Mouse (Mus musculus): ENCODE data around the gene Osgep. TPM values are rescaled to one million over a fixed set of nuclear protein-coding genes. Genes with fewer than 3 reads are reported as not detected.
A peak's percentile ranks its signal among the peaks of the same experiment; 100 is the strongest.
"Not testable (repeated sequence)": the region's sequence is repeated elsewhere in the genome, so short reads cannot be mapped to it uniquely, and the experiment has no call there.

Osgep gene
- polyA plus RNA-seq, 1 experiment from 2014 or later, result 54.3 TPM

DNA sequence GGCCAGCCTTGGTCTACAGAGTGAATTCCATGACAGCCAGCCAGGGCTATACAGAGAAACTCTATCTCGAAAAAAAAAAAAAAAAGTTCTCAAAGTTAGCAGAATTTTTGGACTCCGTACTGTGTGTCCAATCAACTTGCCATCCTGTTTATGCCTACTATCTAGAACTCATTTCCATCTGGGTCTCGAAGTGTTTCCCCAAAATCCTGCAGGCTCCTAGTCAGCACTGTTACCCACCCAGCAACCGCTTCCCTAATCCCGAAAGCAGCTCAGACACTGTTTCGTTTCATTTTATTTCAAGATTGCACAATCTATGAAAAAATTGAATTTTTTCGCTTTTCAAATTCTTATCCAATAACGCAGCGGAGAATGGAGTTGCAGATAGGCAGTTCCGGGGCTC is 30.8 kb upstream of the Osgep start:
- POLR2A ChIA-PET, result no interaction called here
- in situ Hi-C loops (cut with MboI; ENCODE audit: low pct_unique_long_range_greater_than_20kb), result no loop called here
- CTCF ChIA-PET, result no interaction called here
- no peaks in the 10 kb centered on the region for H3K27me3 ChIP-seq
- ATAC-seq, result no peak
- TF ChIP-seq CTCF (IDR thresholded peaks at IDR 0.05), result no peak
- DNase-seq (ENCODE audit: low read depth, low spot score), result no peak

- H3K27me3 ChIP-seq; DNase-seq (ENCODE audit: low read depth, low spot score); in situ Hi-C loops (cut with MboI; ENCODE audit: low pct_unique_long_range_greater_than_20kb); POLR2A ChIA-PET; ATAC-seq; CTCF ChIA-PET: not testable (repeated sequence)
These were observed 20.8 kb upstream of the Osgep start for GRCm38 (mm10) chr14:50945526-50945925.

- CTCF ChIA-PET; DNase-seq (ENCODE audit: low read depth, low spot score); in situ Hi-C loops (cut with MboI; ENCODE audit: low pct_unique_long_range_greater_than_20kb); POLR2A ChIA-PET; ATAC-seq; H3K27me3 ChIP-seq: not testable (repeated sequence)
These were observed 20.4 kb upstream of the Osgep start for GRCm38 (mm10) chr14:50945081-50945480.

DNA sequence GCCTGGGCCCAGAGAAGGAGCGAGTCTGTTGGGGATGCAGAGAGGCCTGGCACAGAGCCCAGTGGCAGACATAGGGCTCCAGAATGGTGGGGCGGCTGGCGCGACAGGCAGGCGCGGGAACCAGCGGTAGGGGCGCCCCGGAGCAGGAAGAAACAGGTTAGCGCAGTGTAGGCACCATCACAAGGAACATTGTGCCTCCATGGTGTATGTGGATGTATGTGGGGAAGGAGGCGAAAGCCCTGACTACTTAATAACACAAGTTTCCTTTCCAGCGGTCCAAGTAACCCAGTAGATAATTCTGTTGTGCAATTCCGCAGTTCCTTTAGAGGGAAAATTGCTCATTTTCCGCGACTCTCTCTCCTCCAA is 20.0 kb upstream of the Osgep start:
- CTCF ChIA-PET; DNase-seq (ENCODE audit: low read depth, low spot score); POLR2A ChIA-PET; H3K27me3 ChIP-seq; in situ Hi-C loops (cut with MboI; ENCODE audit: low pct_unique_long_range_greater_than_20kb): not testable (repeated sequence)
- peak; percentile 54 for TF ChIP-seq CTCF (IDR thresholded peaks at IDR 0.05)
- ATAC-seq, result peak; percentile 96

DNA sequence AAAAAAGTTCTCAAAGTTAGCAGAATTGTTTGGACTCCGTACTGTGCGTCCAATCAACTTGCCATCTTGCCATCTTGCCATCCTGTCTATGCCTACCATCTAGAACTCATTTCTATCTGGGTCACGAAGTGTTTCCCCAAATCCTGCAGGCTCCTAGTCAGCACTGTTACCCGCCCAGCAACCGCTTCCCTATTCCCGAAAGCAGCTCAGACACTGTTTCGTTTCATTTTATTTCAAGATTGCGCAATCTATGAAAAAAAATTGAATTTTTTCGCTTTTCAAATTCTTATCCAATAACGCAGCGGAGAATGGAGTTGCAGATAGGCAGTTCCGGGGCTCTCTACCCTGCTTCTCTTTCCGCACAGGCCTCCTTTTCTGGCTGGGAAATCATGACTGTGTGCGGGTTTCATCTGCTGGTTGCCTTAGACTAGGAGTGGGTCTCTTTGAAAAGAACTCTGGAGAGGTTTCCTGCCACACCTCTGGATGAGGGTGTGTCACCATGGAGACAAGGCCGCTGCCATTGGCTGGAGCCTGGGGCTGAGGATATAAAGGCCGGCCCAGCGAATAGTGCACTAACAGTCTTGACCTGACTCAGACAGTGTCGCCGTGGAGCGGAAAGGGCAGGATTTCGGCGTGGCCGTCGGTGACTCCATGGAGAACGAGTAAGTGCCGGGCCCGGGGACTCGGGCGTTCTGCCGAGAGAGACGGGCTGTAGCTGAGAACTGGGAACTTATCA is 19.4 kb upstream of the Osgep start, which contains the start of gene Gm49342:
Gene Gm49342 (plus strand): TSS at position 586 of the 736 bp plus-strand sequence.
- no peaks in the 10 kb centered on the region for H3K27me3 ChIP-seq
- POLR2A ChIA-PET, result no interaction called here
- DNase-seq (ENCODE audit: low read depth, low spot score), result peak; percentile 64
- TF ChIP-seq CTCF (IDR thresholded peaks at IDR 0.05), result peak; percentile 61
- CTCF ChIA-PET, result no interaction called here
- in situ Hi-C loops (cut with MboI; ENCODE audit: low pct_unique_long_range_greater_than_20kb), result no loop called here
- ATAC-seq, result peak; percentile 99

DNA sequence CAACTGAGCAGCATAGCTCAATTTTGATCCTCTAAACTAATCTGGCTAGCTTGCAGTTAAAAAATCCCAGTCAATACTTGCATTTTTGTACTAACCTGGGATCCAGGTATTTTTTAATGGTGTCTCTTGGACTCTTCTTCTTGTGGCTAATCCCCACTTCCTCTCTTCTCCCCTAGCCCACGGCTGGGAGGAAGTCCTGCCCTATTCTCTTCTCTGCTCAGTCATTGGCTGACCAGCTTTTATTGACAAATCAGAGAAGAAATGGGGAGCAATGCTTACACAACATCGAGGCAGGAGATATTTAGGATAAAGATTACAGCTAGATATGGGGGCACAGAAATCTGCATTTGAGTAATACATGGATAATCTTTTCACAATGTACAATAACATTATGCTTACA is 14.2 kb upstream of the Osgep start:
- ATAC-seq, result no peak
- ChIA-PET CTCF (interaction anchor here (1.6 kb wide), 1 partner anchor 86 kb away, joined by 5 read pairs; no protein-coding TSS in a partner anchor), POLR2A (no interaction called here)
- no peaks in the 10 kb centered on the region for H3K27me3 ChIP-seq
- no peak for TF ChIP-seq CTCF (IDR thresholded peaks at IDR 0.05)
- in situ Hi-C loops (cut with MboI; ENCODE audit: low pct_unique_long_range_greater_than_20kb), result no loop called here
- DNase-seq (ENCODE audit: low read depth, low spot score), result no peak

DNA sequence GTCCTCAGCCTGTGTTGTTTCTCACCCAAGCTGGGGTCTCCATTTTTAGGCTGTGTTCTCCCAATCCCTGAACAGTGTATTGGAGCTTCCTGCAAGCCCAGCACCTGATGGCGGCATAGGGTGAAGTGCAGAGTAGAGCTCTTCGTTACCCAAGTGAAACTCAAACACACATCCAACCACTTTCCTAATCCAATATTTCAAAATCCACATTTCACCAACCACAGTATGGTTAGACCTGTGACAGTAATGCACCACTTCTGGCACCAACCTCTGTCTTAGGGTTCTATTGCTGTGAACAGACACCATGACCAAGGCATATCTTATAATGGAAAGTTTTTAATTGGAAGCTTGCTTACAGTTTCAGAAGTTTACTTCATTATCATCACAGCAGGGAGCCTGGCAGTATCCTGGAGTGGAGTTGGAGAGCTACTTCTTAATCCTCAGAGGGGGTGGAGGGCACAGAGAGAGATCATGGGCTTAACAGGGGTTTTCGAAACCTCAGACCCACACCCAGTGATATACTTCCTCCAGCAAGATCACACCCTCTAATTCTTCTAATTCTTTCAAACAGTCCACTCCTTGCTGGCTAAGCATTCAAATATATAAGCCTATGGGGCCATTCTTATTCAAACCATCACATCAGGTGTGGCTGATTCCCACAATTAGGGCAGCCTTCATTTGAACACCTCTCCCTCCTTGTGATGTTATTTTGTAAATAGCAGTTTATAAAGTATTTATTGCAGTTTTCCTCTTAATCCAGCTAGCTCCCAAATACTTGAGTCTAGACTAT is 13.6 kb upstream of the Osgep start:
- no peak for TF ChIP-seq CTCF (IDR thresholded peaks at IDR 0.05)
- DNase-seq (ENCODE audit: low read depth, low spot score) (no peak), ATAC-seq (no peak)
- H3K27me3 ChIP-seq, result no peaks in the 10 kb centered on the region
- ChIA-PET POLR2A (no interaction called here), CTCF (interaction anchor here (1.6 kb wide), 1 partner anchor 87 kb away, joined by 5 read pairs; no protein-coding TSS in a partner anchor)
- in situ Hi-C loops (cut with MboI; ENCODE audit: low pct_unique_long_range_greater_than_20kb), result no loop called here

DNA sequence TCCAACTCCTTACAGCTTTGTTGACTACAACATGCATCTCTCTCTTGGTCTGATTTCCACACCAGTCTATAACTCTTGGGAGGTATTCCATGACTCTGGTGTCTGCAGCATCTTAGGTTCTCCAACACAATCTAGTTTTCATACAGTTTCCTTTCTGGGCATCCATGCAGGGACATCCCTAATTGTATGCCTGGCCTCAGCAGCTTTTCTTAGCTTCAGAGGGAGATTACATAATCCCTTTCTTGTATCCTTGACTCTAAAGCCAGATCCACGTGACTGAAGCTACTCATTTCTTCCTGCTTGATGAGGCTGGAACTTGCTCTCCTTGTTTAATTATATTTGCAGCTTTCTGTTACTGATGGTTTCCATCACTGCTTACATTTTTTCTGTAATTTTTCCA is 12.0 kb upstream of the Osgep start:
- in situ Hi-C loops (cut with MboI; ENCODE audit: low pct_unique_long_range_greater_than_20kb), result no loop called here
- H3K27me3 ChIP-seq, result no peaks in the 10 kb centered on the region
- ChIA-PET POLR2A (no interaction called here), CTCF (interaction anchor here (1.1 kb wide), 1 partner anchor 33 kb away, joined by 3 read pairs; no protein-coding TSS in a partner anchor)
- no peak for DNase-seq (ENCODE audit: low read depth, low spot score)
- TF ChIP-seq CTCF (IDR thresholded peaks at IDR 0.05), result no peak
- no peak for ATAC-seq

DNA sequence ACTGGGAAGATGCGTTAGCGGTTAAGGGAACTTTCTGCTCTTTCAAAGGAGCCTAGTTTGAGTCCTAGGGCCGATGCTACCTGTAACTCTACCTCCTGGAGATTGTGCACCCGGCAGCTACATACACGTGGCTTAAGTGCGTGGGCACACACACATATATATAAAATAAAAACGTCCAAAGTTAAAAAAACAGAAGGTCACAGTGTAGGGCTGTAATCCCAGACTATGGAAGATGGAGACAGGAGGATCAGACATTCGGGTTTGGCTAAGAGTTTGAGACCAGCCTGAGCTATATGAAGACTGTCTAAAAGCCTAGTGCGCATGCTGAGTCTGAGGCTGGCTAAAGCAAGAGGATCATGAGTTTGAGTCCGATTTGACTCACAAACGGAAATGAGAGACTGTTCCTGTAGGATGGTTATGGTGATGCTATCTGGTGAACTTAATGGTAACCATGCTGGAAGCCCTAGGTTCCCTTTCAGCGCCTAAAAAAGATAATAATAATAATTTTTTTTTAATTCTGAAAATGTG is 6.9 kb upstream of the Osgep start:
- ATAC-seq (no peak), DNase-seq (ENCODE audit: low read depth, low spot score) (no peak)
- in situ Hi-C loops (cut with MboI; ENCODE audit: low pct_unique_long_range_greater_than_20kb), result loop anchor here (5.0 kb wide), 3 partner anchors 46 to 131 kb away; no protein-coding TSS in a partner anchor
- CTCF ChIA-PET, result no interaction called here
- TF ChIP-seq CTCF (IDR thresholded peaks at IDR 0.05), result no peak
- H3K27me3 ChIP-seq, result no peaks in the 10 kb centered on the region
- POLR2A ChIA-PET, result interaction anchor here (1.6 kb wide), 1 partner anchor 36 kb away, joined by 4 read pairs; no protein-coding TSS in a partner anchor

GRCm38 (mm10) chr14:50930754-50931492 is 6.2 kb upstream of the Osgep start, which contains the start of the genes Pip4p1 and Pnp:
Gene Pip4p1 (minus strand): TSS chr14:50930856.
Gene Pnp (plus strand): TSS chr14:50931082.
- no peaks in the 10 kb centered on the region for H3K27me3 ChIP-seq
- peak; percentile 97 for DNase-seq (ENCODE audit: low read depth, low spot score)
- no peak for TF ChIP-seq CTCF (IDR thresholded peaks at IDR 0.05)
- ChIA-PET CTCF (no interaction called here), POLR2A (interaction anchor here (1.6 kb wide), 1 partner anchor 35 kb away, joined by 4 read pairs; no protein-coding TSS in a partner anchor)
- in situ Hi-C loops (cut with MboI; ENCODE audit: low pct_unique_long_range_greater_than_20kb), result loop anchor here (5.0 kb wide), 3 partner anchors 46 to 131 kb away; no protein-coding TSS in a partner anchor
- ATAC-seq, result peak; percentile 98
